Mouse (Mus musculus) adrenal gland, postnatal 4 days (tissue): Measurements from ENCODE around the gene 4931414P19Rik. TPM values are rescaled to one million over a fixed set of nuclear protein-coding genes. Genes with fewer than 3 reads are reported as not detected.

ENCODE experiments used
- DNase-seq, 2 experiments: peaks; one replicate each; pipeline ENCODE4 v3.0.0; 2021 to 2022; ENCODE audit warnings: low spot score in 2 of 2, mixed read lengths in 2 of 2
- total RNA-seq, 2 experiments: library from RNA; stranded (reverse); gene quantifications; 2 replicates each; pipeline ENCODE4 v1.2.3; 2021

The 4931414P19Rik gene
- total RNA-seq, 2 experiments from 2014 or later = 6.4 to 7.8 TPM

- DNase-seq = no peak
Measured at GRCm38 (mm10) chr14:54591056-54591455, 14.7 kb downstream of the 4931414P19Rik start.

- DNase-seq = no peak
Measured at GRCm38 (mm10) chr14:54583681-54584338, 22.0 kb downstream of the 4931414P19Rik start.

- no peak for DNase-seq
Measured at GRCm38 (mm10) chr14:54582536-54582935, 23.3 kb downstream of the 4931414P19Rik start.

GRCm38 (mm10) chr14:54579638-54580037, 26.2 kb downstream of the 4931414P19Rik start:
- DNase-seq = no peak

GRCm38 (mm10) chr14:54578063-54578462, 27.7 kb downstream of the 4931414P19Rik start:
- no peak for DNase-seq

- peak; percentile 60 to 81 for DNase-seq
Measured at GRCm38 (mm10) chr14:54577089-54577982, 28.5 kb downstream of the 4931414P19Rik start, which contains the start of gene Ajuba. Ajuba (minus strand) TSS chr14:54577558.

- DNase-seq = no peak
Measured at GRCm38 (mm10) chr14:54576241-54577088, 29.3 kb downstream of the 4931414P19Rik start.

GRCm38 (mm10) chr14:54575631-54576030, 30.2 kb downstream of the 4931414P19Rik start:
- peak in 1 of 2 experiments; percentile 36 for DNase-seq

- no peak for DNase-seq
Measured at GRCm38 (mm10) chr14:54575031-54575430, 30.8 kb downstream of the 4931414P19Rik start.

GRCm38 (mm10) chr14:54574253-54574652, 31.5 kb downstream of the 4931414P19Rik start:
- DNase-seq = no peak

GRCm38 (mm10) chr14:54572790-54573736, 32.7 kb downstream of the 4931414P19Rik start:
- DNase-seq = no peak

- no peak for DNase-seq
Measured at GRCm38 (mm10) chr14:54572122-54572521, 33.7 kb downstream of the 4931414P19Rik start.

GRCm38 (mm10) chr14:54569451-54570392, 36.1 kb downstream of the 4931414P19Rik start:
- DNase-seq = no peak

- peak in 1 of 2 experiments; percentile 51 for DNase-seq
Measured at GRCm38 (mm10) chr14:54568694-54569414, 36.9 kb downstream of the 4931414P19Rik start.

- DNase-seq = no peak
Measured at GRCm38 (mm10) chr14:54560527-54561242, 45.1 kb downstream of the 4931414P19Rik start.

GRCm38 (mm10) chr14:54557330-54557729, 48.5 kb downstream of the 4931414P19Rik start:
- no peak for DNase-seq

GRCm38 (mm10) chr14:54553975-54554769, 51.6 kb downstream of the 4931414P19Rik start, which contains the start of gene Haus4:
Haus4 (minus strand) TSS chr14:54554616.
- peak; percentile 63 to 80 for DNase-seq
